Mouse (Mus musculus): Measurements from ENCODE around the gene Hikeshi.

The Hikeshi gene

GRCm38 (mm10) chr7:89912356-89912755 is 28.6 kb downstream of the Hikeshi start:
- no peak for DNase-seq

GRCm38 (mm10) chr7:89909711-89910110 is 31.3 kb downstream of the Hikeshi start:
- DNase-seq: no peak

- no peak for DNase-seq
These were observed 31.9 kb downstream of the Hikeshi start for GRCm38 (mm10) chr7:89908899-89909621.

DNA sequence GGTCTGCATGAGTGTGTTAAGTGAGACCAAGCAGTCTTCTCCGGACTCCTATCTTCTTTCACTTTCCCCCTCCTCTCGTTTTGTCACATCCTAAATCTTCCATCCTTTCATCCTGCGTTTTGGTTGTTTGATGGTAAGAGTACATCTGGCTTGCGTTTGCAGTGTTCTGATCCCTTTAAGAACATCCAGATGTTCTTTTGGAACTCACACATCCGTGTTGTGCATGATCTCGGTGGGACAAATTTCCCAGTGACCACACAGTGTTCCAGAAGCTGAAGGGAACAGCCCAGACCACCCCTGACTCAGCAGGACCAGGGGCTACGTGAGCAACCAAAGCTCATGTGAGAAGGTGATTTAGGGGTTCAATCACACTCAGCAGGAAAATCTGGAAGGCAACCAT is 32.6 kb downstream of the Hikeshi start:
- DNase-seq: no peak

GRCm38 (mm10) chr7:89907950-89908349 is 33.1 kb downstream of the Hikeshi start:
- peak; percentile 77 for DNase-seq

DNA sequence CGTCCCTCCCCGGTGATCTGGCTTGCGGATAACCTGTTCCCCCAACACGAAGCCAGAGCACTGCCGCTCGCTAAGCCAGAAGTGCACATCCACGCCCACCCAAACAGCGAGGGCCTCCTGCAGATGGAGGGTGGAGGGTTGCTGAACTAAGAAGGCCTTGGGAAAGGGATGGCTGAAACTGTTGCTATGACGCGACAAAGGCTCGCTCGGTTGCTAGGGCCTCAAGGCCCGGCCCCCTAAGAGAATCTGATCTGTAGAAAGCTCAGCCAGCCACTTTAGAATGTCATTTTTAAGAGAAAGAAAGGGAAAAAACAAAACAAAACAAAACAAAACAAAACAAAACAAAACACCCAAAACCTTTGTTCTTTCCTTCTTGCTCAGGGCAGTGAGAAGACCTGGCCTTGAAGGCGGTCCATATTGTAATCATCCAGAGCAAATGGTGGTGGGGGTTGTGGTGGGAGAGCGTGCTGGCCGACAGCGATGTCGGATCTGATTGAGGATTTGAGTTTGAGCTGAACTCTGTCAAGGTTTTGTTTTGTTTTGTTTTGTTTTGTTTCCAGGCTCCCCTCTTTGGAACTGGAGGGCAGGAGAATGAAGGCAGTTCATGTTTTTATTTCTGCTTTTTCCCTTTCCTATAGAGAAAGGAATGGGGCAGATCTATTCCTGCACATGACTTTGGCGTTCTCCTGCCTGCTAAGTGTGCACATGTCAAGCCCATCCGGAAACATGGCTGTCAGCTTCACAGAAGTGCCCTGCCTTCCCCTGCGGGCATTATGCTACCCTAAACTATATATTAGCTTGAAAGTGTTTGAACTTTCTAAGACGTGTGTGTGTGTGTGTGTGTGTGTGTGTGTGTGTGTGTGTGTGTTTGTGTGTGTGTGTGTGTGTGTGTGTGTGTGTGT is 37.3 kb downstream of the Hikeshi start, which contains the start of gene Ccdc81:
Gene Ccdc81, minus strand, starts transcription at position 188 of the 902 bp plus-strand sequence.
- no peak for DNase-seq

GRCm38 (mm10) chr7:89903007-89903406 is 38.0 kb downstream of the Hikeshi start:
- no peak for DNase-seq

DNA sequence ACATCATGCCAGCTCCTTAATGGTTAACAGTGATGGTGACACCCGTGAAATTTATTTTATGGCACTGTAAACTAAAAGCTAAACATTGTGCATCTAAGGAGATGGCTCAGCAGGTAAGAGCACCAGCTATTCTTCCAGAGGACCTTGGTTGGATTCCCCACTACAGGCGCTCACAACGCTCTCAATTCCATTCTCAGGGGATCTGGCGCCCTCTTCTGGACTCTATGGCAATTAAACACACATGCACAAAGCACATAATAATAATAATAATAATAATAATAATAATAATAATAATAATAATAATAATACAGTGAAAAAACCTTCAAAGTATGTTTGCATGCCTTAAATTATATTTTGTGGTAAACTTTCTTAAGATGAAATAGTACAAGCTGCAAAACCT is 49.1 kb downstream of the Hikeshi start:
- no peak for DNase-seq

DNA sequence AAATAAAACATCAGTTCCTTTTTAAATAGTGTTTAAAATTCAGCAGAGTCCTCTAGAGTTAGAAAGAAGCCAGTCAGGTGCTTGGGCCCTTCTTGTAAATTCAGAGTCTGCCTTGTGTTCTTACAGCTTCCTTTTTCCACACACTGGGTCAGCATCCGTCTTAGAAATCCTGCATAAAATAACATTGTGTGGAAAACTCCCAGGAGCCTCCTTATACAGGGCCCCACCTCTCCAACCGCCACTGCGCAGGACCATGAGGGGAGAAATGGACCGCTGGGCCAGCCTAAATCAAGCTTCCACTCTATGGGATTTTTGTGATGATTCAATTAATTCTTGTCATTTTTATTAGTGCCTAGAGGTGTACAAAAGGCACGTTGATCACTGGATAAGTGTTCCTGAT is 49.6 kb downstream of the Hikeshi start:
- no peak for DNase-seq

- DNase-seq: no peak
These were observed 56.5 kb downstream of the Hikeshi start for GRCm38 (mm10) chr7:89884551-89884950.

DNA sequence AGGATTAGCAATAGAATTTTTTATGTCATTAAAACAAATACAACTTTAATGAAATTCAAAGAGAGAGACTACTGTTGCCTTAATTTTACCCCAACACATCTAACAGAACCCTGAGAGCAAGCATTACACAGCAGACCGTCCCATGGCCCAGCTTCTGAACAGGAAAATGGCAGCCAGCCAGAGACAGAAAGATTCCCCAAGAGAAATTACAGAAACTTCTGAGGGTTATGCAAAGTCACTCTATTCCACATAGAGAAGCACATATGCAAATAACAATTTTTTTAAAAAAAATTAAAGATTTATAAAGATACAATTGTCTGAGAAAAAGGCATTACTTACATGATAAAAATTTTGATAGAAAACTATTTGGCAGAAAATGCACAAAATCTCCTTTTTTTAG is 61.3 kb downstream of the Hikeshi start:
- no peak for DNase-seq

Data from right cerebral cortex, postnatal 14 days (tissue).